Mouse (Mus musculus) layer of hippocampus, adult 6 months (tissue): ENCODE results near the gene Maco1. TPM values are rescaled to one million over a fixed set of nuclear protein-coding genes. Genes with fewer than 3 reads are reported as not detected.

Experiments used
- long read RNA-seq, 2 experiments: library from polyadenylated mRNA; unstranded; transcript quantifications; one replicate each; pipeline ENCODE4 v2.0.0; 2019 to 2020
- polyA plus RNA-seq: library from polyadenylated mRNA; unstranded; fragments of <200 nt; fragmentation: Nextera tagmentation; gene quantifications from 2 replicates; pipeline ENCODE4 v1.2.3, GENCODE M21; 2021

Maco1 gene
- 6.6 and 7.3 TPM in 2 replicates for polyA plus RNA-seq
- long read RNA-seq, experiment 1, partial matches to known transcripts: 12 of 13 reads
- long read RNA-seq, experiment 1, other reads (novel, unspliced or antisense): 1 of 13 reads
- long read RNA-seq, experiment 2, transcript Maco1-201 (11 exons, 3,826 nt): major isoform, 8 of 21 reads
- long read RNA-seq, experiment 2, partial matches to known transcripts: 8 of 21 reads
- long read RNA-seq, experiment 2, other reads (novel, unspliced or antisense): 5 of 21 reads

GRCm38 (mm10) chr4:134853259-134853636, at the start of gene Maco1:
TSS of gene Maco1 (minus strand) at chr4:134853345.

DNA sequence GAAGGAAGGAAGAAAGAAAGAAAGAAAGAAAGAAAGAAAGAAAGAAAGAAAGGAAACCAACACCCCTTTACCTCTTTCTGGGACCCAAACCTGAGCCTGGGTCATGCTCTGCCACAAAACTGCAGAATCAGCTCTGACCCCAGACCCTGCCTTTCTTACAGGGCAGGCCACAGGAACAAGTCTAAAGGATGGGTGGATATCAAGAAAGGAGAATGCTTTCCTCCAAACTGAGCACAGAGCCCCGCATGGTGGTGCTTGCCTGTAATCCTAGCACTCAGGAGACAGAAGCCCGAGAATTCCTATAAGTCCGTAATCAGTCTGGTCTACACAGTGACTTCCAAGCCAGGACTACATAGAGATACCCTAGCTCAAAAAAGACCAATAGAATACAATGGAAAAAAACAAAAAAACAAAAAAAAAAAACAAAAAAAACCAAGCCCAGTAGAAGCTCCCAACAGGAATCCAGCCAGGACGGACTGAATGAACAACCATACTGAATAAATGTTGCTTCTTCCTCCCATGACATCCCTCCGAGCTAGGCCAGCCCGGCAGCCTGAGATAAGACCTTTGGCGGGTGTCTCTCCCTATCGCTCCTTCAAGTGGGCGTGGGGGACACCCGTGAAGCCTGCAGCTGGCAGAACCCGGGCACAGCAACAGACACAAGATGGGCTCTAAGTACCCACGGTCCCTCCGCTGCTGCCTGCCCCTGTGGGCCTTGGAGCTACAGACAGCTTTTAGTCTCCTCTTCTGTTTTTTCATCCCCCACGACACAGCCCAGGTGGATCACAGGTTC, 11.0 kb upstream of the Maco1 start, which contains the start of gene Rhd:
TSS of gene Rhd (plus strand) at position 600 of the 793 bp plus-strand sequence.

GRCm38 (mm10) chr4:134767426-134768225, 85.5 kb downstream of the Maco1 start, which contains the start of gene Ldlrap1:
TSS of gene Ldlrap1 (minus strand) at chr4:134768024.

Other genes starting within 250 kb of the Maco1 start
- gene Man1c1, start 149.1 kb downstream of the Maco1 start, polyA plus RNA-seq: 3.1 and 3.7 TPM in 2 replicates
- gene Ldlrap1, start 85.3 kb downstream of the Maco1 start, polyA plus RNA-seq: 1.4 and 2.2 TPM in 2 replicates
- 0.15 TPM in 1 of 2 replicates, not detected in the other for gene Rhd, start 11.2 kb upstream of the Maco1 start, polyA plus RNA-seq
- gene Tmem50a, start 61.7 kb upstream of the Maco1 start, polyA plus RNA-seq: 264 and 278 TPM in 2 replicates
- 27.5 and 44.9 TPM in 2 replicates for gene Rsrp1, start 70.2 kb upstream of the Maco1 start, polyA plus RNA-seq
- 73.4 and 73.9 TPM in 2 replicates for gene Syf2, start 77.6 kb upstream of the Maco1 start, polyA plus RNA-seq